Mouse (Mus musculus): ENCODE measurements around the gene Cacna1e.

GRCm38 (mm10) chr1:154839272-154839671 is 45.0 kb downstream of the Cacna1e start:
- TF ChIP-seq EP300 (IDR thresholded peaks at IDR 0.05) (no peak), CTCF (IDR thresholded peaks at IDR 0.05) (no peak)

All from lung, postnatal 0 days (tissue).